Mouse (Mus musculus): ENCODE results near the gene Gcc2.
"Not testable (repeated sequence)": the region's sequence is repeated elsewhere in the genome, so short reads cannot be mapped to it uniquely, and the experiment has no call there.

Gene Gcc2

DNA sequence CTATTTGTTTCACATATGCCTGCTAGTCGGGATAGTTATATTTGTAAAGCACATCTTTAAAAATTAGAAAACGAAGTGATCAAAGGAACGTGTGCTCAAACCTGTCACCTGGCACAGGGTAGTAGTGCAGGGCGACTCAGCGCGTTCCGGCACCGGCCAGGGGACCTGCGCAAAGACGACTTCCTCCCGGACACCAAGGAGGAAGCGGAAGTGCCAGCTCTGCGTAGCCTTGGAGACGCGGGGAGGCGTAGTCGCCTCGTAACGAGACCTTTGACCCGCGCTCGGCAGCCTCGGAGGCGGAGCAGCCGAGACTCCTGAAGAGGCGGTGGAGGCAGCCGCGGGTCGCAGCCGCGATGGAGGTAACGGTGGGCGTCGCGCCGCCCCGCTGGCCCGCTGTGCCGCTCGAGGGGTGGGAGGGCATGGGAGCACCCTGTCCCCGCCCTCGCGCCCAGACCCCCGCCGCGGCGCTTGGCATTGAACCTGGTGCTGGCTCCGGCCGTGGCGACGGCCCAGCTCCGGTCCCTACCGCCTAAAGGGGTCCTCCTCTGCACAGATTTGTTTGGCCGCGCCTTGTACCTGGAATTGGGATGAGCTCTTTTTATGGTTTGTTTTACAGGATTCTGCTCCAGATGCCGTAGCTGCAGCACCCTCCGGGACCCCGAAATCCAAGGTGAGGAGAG lies at the start of gene Gcc2:
Gene Gcc2, plus strand, starts transcription at position 285 of the 680 bp plus-strand sequence.
- DNase-seq (ENCODE audit: low spot score in 2 of 2) = peak; percentile 91 to 93

DNA sequence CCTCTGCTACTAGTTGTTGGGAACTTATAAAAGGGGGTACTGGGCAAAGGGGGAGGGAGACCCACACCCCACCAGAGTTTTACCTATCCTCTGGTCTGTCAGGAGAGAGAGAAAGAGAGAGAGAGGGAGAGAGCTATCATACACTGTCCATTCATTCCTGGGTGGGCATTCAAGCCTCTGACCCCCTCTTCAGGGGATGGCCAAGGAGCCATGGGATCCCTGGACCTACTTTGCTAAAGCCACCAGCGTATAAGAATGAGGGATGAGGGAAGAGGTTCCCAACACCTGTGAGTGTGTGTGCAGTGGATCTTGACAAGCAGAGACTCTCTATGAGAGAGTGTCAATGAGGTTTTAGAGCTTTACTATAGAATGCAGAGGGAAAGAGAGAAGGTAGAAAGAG lies 49.3 kb upstream of the Gcc2 start:
- no peak for DNase-seq (ENCODE audit: low spot score in 2 of 2)

DNA sequence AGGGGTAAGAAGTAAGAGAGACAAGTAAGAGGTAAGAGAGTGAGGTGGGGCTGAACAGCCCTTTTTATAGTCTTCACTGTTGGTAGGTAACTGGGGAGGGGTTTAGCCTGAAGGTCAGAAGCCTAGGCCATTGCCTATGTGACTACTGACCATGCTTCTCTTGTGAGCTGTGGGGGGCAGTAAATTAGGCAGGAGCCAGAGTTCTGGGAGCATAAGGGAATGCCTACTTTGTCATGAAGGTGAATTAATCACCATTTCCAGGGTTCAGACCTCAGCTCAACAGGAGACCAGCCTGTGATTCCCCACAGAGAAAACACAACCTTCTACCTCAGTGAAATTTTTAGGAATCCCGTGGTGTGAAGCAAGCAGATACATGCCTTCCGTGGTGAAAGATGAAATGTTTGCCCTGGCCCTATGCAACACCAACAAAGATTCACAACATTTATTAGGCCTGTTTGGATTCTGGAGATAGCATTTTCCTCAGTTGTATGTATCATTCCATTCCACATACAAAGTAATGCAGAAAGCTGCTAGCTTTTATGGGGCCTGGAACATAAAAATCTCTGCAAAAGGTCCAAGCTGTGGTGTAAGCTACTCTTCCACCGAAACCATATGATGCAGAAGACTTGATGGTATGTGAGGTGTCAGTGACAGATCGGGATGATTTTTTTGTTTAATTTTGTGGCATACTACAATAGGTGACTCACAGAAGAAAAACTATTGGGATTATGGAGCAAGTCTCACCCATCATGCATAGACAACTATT lies 48.5 kb upstream of the Gcc2 start:
- DNase-seq (ENCODE audit: low spot score in 2 of 2) = no peak

DNA sequence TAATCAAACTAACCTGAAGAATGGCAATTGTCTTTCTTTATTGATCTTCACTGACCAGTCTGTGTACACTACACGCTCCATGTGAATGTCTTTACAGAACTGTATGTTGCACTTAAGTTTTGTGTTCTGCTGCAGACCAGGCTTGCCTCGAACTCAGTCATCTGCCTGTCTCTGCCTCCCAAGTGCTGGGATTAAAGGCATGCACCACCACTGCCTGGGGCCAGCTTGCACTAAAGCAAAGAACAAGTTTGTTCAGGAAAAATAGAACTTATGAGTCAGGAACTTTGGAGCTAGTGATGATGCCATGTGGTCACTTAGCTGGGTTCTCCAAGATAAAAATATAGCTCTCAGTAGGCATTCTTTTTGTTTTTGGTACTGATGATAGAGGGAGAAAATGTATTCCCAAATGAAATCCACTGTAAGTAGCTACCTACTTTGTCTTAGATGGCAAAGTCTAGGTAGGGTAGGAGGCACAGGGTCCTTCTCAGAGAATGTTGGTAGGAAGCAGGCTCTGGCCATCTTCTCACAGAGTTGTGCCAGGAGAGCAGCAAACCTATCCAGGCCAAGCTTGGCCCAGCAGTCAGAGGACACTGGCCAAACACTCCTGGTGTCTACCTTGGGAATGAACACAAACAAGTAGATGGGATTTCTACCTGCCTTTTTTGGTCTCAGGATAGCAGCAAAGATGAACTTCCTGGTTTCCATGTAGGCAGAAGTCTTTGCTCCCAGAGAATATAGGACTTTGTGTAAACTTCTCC lies 45.4 kb upstream of the Gcc2 start:
- no peak for DNase-seq (ENCODE audit: low spot score in 2 of 2)

DNA sequence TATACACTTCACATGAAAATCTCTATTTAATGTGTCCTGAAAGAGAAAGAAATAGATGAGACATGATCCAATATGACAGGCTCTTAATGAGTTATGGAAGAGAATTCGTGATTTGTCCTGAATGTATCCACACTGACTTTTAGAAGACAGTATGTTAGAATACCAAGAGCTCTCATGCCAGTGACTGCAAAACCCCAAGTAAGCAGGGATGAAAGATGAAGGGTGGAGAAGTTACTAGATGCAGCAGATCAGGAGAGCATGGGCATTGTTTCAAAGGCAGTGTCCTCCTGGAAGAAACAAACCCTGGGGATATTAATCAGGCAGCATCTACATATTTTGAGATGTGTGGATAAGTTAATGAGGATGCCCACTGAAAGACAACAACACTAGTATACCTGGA lies 44.8 kb upstream of the Gcc2 start:
- no peak for DNase-seq (ENCODE audit: low spot score in 2 of 2)

GRCm38 (mm10) chr10:58211213-58211612 lies 44.1 kb upstream of the Gcc2 start:
- DNase-seq (ENCODE audit: low spot score in 2 of 2) = no peak

DNA sequence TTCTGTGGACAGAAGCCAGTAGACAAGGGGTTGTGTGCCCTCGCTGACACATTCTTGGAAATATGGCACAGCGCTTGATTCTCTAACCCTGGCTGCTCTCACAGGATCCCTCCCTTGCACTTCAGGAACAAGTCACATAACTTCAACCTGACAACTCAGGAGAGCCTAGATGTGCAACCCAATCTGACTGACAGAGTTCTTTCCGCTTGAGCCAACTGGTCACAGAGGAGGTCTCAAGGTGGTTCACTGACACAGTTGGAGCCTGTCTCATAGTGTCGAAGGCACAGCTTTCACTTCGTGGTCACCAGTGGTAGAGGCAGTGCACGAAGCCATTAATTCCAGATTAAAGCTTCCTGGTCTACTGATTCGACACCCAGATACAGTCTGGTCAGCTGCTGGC lies 43.1 kb upstream of the Gcc2 start:
- no peak for DNase-seq (ENCODE audit: low spot score in 2 of 2)

- DNase-seq (ENCODE audit: low spot score in 2 of 2) = no peak
Measured at GRCm38 (mm10) chr10:58214497-58214896, 40.8 kb upstream of the Gcc2 start.

DNA sequence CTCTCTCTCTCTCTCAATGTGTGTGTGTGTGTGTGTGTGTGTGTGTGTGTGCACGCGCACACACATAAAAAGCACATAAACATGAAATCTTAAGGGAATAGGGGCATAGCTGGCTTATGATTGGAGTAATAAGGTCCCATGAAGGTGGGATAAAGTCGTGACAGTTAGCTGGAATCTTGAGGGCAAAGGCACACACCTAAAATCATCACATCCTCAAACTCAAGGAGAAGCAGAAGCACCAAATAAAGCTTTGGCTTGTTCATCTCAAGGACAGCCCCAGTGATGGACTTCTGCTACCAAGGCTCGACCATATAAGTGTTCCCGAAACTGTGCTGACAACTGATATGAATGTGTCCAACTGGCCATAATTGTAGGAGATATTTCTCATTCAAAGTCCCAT lies 40.4 kb upstream of the Gcc2 start:
- DNase-seq (ENCODE audit: low spot score in 2 of 2) = no peak

GRCm38 (mm10) chr10:58215353-58215752 lies 39.9 kb upstream of the Gcc2 start:
- DNase-seq (ENCODE audit: low spot score in 2 of 2) = no peak

DNA sequence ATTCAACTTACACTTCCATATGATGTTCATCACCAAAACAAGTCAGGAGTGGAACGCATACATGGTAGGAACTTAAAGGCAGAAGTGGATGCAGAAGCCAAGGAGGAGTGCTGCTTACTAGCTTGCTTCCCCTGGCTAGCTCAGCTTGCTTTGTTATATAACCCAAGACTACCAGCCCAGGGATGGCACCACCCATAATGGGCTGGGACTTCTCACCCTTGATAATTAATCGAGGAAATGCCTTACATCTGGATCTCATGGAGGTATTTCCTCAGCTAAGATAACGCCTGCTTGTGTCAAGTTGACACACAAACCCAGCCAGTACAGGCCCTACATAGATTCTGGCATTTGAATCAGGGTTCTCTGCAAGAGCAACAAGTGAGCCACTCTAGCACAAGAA lies 37.9 kb upstream of the Gcc2 start:
- no peak for DNase-seq (ENCODE audit: low spot score in 2 of 2)

DNA sequence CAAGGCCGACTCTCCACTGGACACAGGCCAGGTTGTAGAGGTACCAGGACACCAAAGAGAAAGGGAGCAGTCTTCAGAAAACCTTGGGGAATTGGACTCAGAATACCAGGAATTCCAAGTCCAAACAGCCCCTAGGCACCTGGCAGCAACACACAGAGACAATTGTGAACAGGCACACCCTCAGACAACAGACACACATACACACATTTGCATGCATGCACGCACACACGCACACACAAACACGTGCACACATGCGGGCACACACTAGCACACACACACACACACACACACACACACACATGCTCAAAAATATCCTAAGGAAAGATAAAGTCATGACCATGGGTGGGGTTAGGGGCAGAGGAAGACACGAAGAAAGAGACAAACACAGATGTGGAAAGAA lies 34.6 kb upstream of the Gcc2 start:
- DNase-seq (ENCODE audit: low spot score in 2 of 2) = no peak

- not testable (repeated sequence) for DNase-seq (ENCODE audit: low spot score in 2 of 2)
Measured at GRCm38 (mm10) chr10:58221571-58221970, 33.7 kb upstream of the Gcc2 start.

DNA sequence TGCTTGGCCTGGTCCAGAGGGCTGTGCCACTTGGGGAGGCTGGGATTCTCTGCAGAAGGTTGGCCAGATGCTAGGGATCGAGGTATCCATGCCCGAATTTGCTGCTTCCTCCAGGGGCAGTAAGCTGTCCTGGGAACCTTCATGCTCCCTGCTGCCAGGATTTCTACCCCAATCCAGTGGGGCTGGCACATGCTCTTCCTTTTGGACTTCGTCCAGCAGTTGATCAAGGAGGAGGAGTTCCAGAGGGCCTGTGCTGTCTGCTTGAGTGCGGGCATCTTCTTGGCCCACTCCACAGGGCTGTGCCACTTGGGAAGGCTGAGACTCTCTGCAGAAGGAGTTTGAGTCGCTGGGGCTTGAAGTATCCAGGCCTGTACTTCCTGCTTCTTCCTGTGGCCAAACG lies 32.1 kb upstream of the Gcc2 start:
- not testable (repeated sequence) for DNase-seq (ENCODE audit: low spot score in 2 of 2)

DNA sequence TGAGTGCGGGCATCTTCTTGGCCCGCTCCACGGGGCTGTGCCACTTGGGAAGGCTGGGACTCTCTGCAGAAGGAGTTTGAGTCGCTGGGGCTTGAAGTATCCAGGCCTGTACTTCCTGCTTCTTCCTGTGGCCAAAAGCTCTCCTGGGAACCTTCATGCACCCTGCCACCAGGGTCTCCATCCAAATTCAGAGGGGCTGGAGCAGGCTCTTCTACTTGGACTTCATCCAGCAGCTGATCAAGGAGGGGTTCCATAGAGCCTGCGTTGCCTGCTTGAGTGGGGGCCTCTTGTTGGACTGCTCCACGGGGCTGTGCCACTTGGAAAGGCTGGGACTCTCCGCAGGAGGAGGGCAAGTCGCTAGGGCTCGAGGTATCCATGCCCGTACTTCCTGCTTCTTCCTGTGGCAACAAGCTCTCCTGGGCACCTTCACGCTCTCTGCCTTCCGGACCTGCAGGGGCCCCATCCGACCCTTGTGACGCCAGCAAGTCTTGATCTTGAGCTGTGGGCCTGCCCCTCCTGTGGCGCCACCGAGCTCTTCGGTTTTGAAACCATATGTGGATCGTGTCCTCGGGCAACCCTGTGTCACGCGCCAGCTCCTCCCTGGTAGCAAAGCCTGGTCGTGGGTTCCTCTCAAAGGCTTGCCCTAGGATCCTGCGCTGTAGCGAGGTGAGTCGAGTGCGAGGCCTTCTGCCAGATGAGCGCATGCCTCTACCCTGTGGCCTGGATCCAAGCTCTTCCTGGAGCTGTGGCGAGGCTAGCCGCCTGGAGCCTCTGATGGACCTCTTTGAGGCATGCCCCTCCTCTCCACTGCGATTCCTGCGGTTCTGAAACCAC lies 31.1 kb upstream of the Gcc2 start:
- not testable (repeated sequence) for DNase-seq (ENCODE audit: low spot score in 2 of 2)

- not testable (repeated sequence) for DNase-seq (ENCODE audit: low spot score in 2 of 2)
Measured at GRCm38 (mm10) chr10:58224827-58225785, 30.2 kb upstream of the Gcc2 start, which contains the start of gene AW822073. AW822073 (minus strand) TSS chr10:58224930.

DNA sequence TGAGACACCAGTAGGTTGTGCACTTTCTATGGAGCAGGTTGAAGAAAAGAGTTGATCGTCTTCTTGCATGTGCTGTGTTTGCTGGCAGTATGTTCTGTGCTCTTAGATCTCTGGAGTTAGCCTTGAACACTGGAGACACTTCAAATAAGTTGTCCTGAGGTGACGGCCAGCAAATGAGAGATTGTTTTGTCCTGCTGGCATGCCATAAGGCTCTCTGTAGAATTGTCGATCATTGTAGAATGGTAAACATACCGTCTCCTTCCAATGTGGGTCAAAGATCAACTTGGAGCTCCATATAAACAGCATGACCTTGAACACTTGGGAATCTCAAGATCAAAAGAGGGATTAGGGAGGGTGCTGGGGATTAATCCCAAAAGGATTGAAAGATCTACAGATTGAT lies 28.9 kb upstream of the Gcc2 start:
- not testable (repeated sequence) for DNase-seq (ENCODE audit: low spot score in 2 of 2)

DNA sequence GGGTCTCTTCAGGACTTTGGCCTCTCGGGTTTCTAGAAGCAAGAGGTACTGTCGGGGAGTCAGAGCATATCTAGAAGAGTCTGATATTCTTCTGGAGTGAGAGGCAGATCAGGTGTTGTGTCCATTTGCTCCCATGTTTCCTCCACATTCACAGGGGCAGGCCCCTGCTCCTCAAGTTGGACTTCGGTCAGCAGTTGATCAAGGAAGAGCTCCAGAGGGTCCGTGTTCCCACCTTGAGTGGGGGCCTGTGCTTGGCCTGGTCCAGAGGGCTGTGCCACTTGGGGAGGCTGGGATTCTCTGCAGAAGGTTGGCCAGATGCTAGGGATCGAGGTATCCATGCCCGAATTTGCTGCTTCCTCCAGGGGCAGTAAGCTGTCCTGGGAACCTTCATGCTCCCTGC lies 27.5 kb upstream of the Gcc2 start:
- not testable (repeated sequence) for DNase-seq (ENCODE audit: low spot score in 2 of 2)

GRCm38 (mm10) chr10:58230021-58230420 lies 25.3 kb upstream of the Gcc2 start:
- DNase-seq (ENCODE audit: low spot score in 2 of 2) = not testable (repeated sequence)

DNA sequence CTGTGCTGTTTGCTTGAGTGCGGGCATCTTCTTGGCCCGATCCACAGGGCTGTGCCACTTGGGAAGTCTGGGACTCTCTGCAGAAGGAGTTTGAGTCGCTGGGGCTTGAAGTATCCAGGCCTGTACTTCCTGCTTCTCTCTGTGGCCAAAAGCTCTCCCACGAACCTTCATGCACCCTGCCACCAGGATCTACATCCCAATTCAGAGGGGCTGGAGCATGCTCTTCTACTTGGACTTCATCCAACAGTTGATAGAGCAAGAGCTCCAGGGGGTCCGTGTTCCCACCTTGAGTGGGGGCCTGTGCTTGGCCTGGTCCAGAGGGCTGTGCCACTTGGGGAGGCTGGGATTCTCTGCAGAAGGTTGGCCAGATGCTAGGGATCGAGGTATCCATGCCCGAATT lies 24.2 kb upstream of the Gcc2 start:
- not testable (repeated sequence) for DNase-seq (ENCODE audit: low spot score in 2 of 2)
